Mouse (Mus musculus): ENCODE results near the gene Zdhhc5. TPM values are rescaled to one million over a fixed set of nuclear protein-coding genes. Genes with fewer than 3 reads are reported as not detected.
A peak's percentile ranks its signal among the peaks of the same experiment; 100 is the strongest.

Zdhhc5 gene
- polyA plus RNA-seq, 1 experiment from 2014 or later, result 16.5 TPM

GRCm38 (mm10) chr2:84653354-84653753 is 61.6 kb downstream of the Zdhhc5 start:
- no peaks in the 10 kb centered on the region for H3K27me3 ChIP-seq
- no peaks in the 10 kb centered on the region for H3K9me3 ChIP-seq (replicated peaks)
- no peak overlapping the region for H3K27ac ChIP-seq
- no peak overlapping the region for H3K4me2 ChIP-seq
- H3K4me1 ChIP-seq, result peaks cover 4% of the 10 kb centered on the region
- ATAC-seq, result no peak
- H3K36me3 ChIP-seq (ENCODE audit: poor library complexity, severe bottlenecking), result no peaks in the 10 kb centered on the region
- no peak overlapping the region for H3K9ac ChIP-seq
- no peak overlapping the region for H3K4me3 ChIP-seq

GRCm38 (mm10) chr2:84650464-84651195 is 64.3 kb downstream of the Zdhhc5 start, which contains the start of gene Ctnnd1:
TSS of gene Ctnnd1 (minus strand) at chr2:84650765.
- Histone ChIP-seq H3K4me3 (peak within 1 kb of the TSS; percentile 72), H3K27me3 (no peaks in the 10 kb centered on the region), H3K36me3 (ENCODE audit: poor library complexity, severe bottlenecking) (no peaks in the 10 kb centered on the region), H3K27ac (peak within 1 kb of the TSS; percentile 93), H3K9me3 (replicated peaks) (no peaks in the 10 kb centered on the region), H3K9ac (peak within 1 kb of the TSS; percentile 80), H3K4me2 (peak within 1 kb of the TSS; percentile 83), H3K4me1 (peaks cover 27% of the 10 kb centered on the region)
- peak; percentile 99 for ATAC-seq
- WGBS, result under 1% methylated on average over 15 of the region's 15 CpGs

- H3K36me3 ChIP-seq (ENCODE audit: poor library complexity, severe bottlenecking), result no peaks in the 10 kb centered on the region
- no peaks in the 10 kb centered on the region for H3K9me3 ChIP-seq (replicated peaks)
- under 1% methylated on average over 10 of the region's 10 CpGs for WGBS
- H3K4me2 ChIP-seq, result peak overlapping the region; percentile 83
- H3K4me3 ChIP-seq, result peak overlapping the region; percentile 72
- ATAC-seq, result no peak
- H3K27ac ChIP-seq, result no peak overlapping the region
- H3K9ac ChIP-seq, result peak overlapping the region; percentile 80
- no peaks in the 10 kb centered on the region for H3K27me3 ChIP-seq
- peaks cover 27% of the 10 kb centered on the region for H3K4me1 ChIP-seq
These were observed 65.3 kb downstream of the Zdhhc5 start for GRCm38 (mm10) chr2:84649674-84650073.

GRCm38 (mm10) chr2:84648369-84648768 is 66.6 kb downstream of the Zdhhc5 start:
- no peak for ATAC-seq
- H3K9ac ChIP-seq, result peak overlapping the region; percentile 74
- no peaks in the 10 kb centered on the region for H3K9me3 ChIP-seq (replicated peaks)
- peaks cover 27% of the 10 kb centered on the region for H3K4me1 ChIP-seq
- WGBS, result 33% methylated on average over 6 of the region's 6 CpGs
- no peaks in the 10 kb centered on the region for H3K36me3 ChIP-seq (ENCODE audit: poor library complexity, severe bottlenecking)
- H3K27ac ChIP-seq, result no peak overlapping the region; the same call in 1 of the 2 replicates
- H3K4me3 ChIP-seq, result peak overlapping the region; percentile 72
- H3K27me3 ChIP-seq, result no peaks in the 10 kb centered on the region
- H3K4me2 ChIP-seq, result peak overlapping the region; percentile 83

- no peak for ATAC-seq
- Histone ChIP-seq H3K4me1 (peaks cover 27% of the 10 kb centered on the region), H3K36me3 (ENCODE audit: poor library complexity, severe bottlenecking) (peaks cover 2% of the 10 kb centered on the region; the same call in 1 of the 2 replicates), H3K9me3 (replicated peaks) (no peaks in the 10 kb centered on the region), H3K4me3 (peak overlapping the region; percentile 72), H3K9ac (no peak overlapping the region), H3K27me3 (no peaks in the 10 kb centered on the region), H3K27ac (no peak overlapping the region), H3K4me2 (peak overlapping the region; percentile 83)
- 98% methylated on average over 6 of the region's 6 CpGs for WGBS
These were observed 67.9 kb downstream of the Zdhhc5 start for GRCm38 (mm10) chr2:84647051-84647568.

GRCm38 (mm10) chr2:84646138-84646537 is 68.8 kb downstream of the Zdhhc5 start:
- ATAC-seq, result no peak
- Histone ChIP-seq H3K9me3 (replicated peaks) (no peaks in the 10 kb centered on the region), H3K4me3 (no peak overlapping the region), H3K9ac (no peak overlapping the region), H3K4me2 (no peak overlapping the region), H3K27me3 (no peaks in the 10 kb centered on the region), H3K4me1 (peaks cover 26% of the 10 kb centered on the region), H3K27ac (no peak overlapping the region), H3K36me3 (ENCODE audit: poor library complexity, severe bottlenecking) (peaks cover 5% of the 10 kb centered on the region; the same call in 1 of the 2 replicates)
- WGBS, result 78% methylated on average over 1 of the region's 1 CpGs

GRCm38 (mm10) chr2:84640833-84641232 is 74.1 kb downstream of the Zdhhc5 start:
- no peak for ATAC-seq
- Histone ChIP-seq H3K27ac (no peak overlapping the region), H3K4me2 (no peak overlapping the region), H3K36me3 (ENCODE audit: poor library complexity, severe bottlenecking) (peaks cover 5% of the 10 kb centered on the region; the same call in 1 of the 2 replicates), H3K9ac (no peak overlapping the region), H3K27me3 (no peaks in the 10 kb centered on the region), H3K4me1 (peaks cover 27% of the 10 kb centered on the region), H3K9me3 (replicated peaks) (no peaks in the 10 kb centered on the region), H3K4me3 (no peak overlapping the region)

GRCm38 (mm10) chr2:84638428-84639220 is 76.4 kb downstream of the Zdhhc5 start:
- no peak overlapping the region for H3K9ac ChIP-seq
- H3K27me3 ChIP-seq, result no peaks in the 10 kb centered on the region
- no peak overlapping the region for H3K4me3 ChIP-seq
- H3K36me3 ChIP-seq (ENCODE audit: poor library complexity, severe bottlenecking), result peaks cover 5% of the 10 kb centered on the region; the same call in 1 of the 2 replicates
- peaks cover 49% of the 10 kb centered on the region for H3K4me1 ChIP-seq
- no peak overlapping the region for H3K4me2 ChIP-seq
- WGBS, result 71% methylated on average over 5 of the region's 5 CpGs
- no peak overlapping the region; the same call in 1 of the 2 replicates for H3K27ac ChIP-seq
- no peak for ATAC-seq
- H3K9me3 ChIP-seq (replicated peaks), result no peaks in the 10 kb centered on the region

MicroRNAs encoded within 50 kb of the gene (microRNA counts, 519-probe panel; counts per million panel counts)
- 6,692 counts per million, percentile 99 among the panel's probes with 10 or more counts for microRNA mmu-miR-130a

Small RNA genes within 50 kb of the gene (microRNA-seq; reads per million reads assigned to microRNA genes)
- gene Mir130a, result 36,490 reads per million, percentile 99 among the genes with 10 or more reads in this experiment

Other genes with a start within 250 kb of the Zdhhc5 start
- 8.5 and 9.7 TPM in 2 replicates for gene Tfpi, start 238.4 kb downstream of the Zdhhc5 start, polyA plus RNA-seq (2015; fragmentation: Nextera tagmentation; extraction: Ambion mirVana)
- 31.6 and 32.8 TPM in 2 replicates for gene Ctnnd1, start 64.4 kb downstream of the Zdhhc5 start, polyA plus RNA-seq (2015; fragmentation: Nextera tagmentation; extraction: Ambion mirVana)
- gene Btbd18, start 56.1 kb downstream of the Zdhhc5 start, polyA plus RNA-seq (2015; fragmentation: Nextera tagmentation; extraction: Ambion mirVana), result 0.25 and 0.31 TPM in 2 replicates
- 418 and 438 TPM in 2 replicates for gene Selenoh, start 44.4 kb downstream of the Zdhhc5 start, polyA plus RNA-seq (2015; fragmentation: Nextera tagmentation; extraction: Ambion mirVana)
- gene Gm28635, start 37.1 kb downstream of the Zdhhc5 start, polyA plus RNA-seq (2015; fragmentation: Nextera tagmentation; extraction: Ambion mirVana), result not detected in 2 replicates
- 54.6 and 56.2 TPM in 2 replicates for gene Med19, start 36.8 kb downstream of the Zdhhc5 start, polyA plus RNA-seq (2015; fragmentation: Nextera tagmentation; extraction: Ambion mirVana)
- 179 and 199 TPM in 2 replicates for gene Tmx2, start 36.0 kb downstream of the Zdhhc5 start, polyA plus RNA-seq (2015; fragmentation: Nextera tagmentation; extraction: Ambion mirVana)
- gene Clp1, start 12.2 kb upstream of the Zdhhc5 start, polyA plus RNA-seq (2015; fragmentation: Nextera tagmentation; extraction: Ambion mirVana), result 35.9 and 36.1 TPM in 2 replicates
- gene Ypel4, start 18.9 kb upstream of the Zdhhc5 start, polyA plus RNA-seq (2015; fragmentation: Nextera tagmentation; extraction: Ambion mirVana), result 18.2 and 19.5 TPM in 2 replicates
- gene Gm19426, start 28.5 kb upstream of the Zdhhc5 start, polyA plus RNA-seq (2015; fragmentation: Nextera tagmentation; extraction: Ambion mirVana), result 6.1 and 7.5 TPM in 2 replicates
- gene Serping1, start 60.3 kb upstream of the Zdhhc5 start, polyA plus RNA-seq (2015; fragmentation: Nextera tagmentation; extraction: Ambion mirVana), result 22.3 and 25.6 TPM in 2 replicates
- gene Ube2l6, start 83.6 kb upstream of the Zdhhc5 start, polyA plus RNA-seq (2015; fragmentation: Nextera tagmentation; extraction: Ambion mirVana), result 19.1 and 21.1 TPM in 2 replicates
- gene Smtnl1, start 107.5 kb upstream of the Zdhhc5 start, polyA plus RNA-seq (2015; fragmentation: Nextera tagmentation; extraction: Ambion mirVana), result 0.09 TPM in 1 of 2 replicates, not detected in the other
- 58.0 and 62.5 TPM in 2 replicates for gene Timm10, start 111.8 kb upstream of the Zdhhc5 start, polyA plus RNA-seq (2015; fragmentation: Nextera tagmentation; extraction: Ambion mirVana)
- gene Slc43a1, start 123.7 kb upstream of the Zdhhc5 start, polyA plus RNA-seq (2015; fragmentation: Nextera tagmentation; extraction: Ambion mirVana), result 5.4 and 7.5 TPM in 2 replicates
- gene Rtn4rl2, start 171.5 kb upstream of the Zdhhc5 start, polyA plus RNA-seq (2015; fragmentation: Nextera tagmentation; extraction: Ambion mirVana), result 3.6 and 5.6 TPM in 2 replicates
- 5.9 and 6.6 TPM in 2 replicates for gene Slc43a3, start 221.4 kb upstream of the Zdhhc5 start, polyA plus RNA-seq (2015; fragmentation: Nextera tagmentation; extraction: Ambion mirVana)

All from forebrain, embryonic 13.5 days (tissue).